Mouse (Mus musculus) brain, adult 2 months (tissue): ENCODE measurements around the gene Olfr453.

ENCODE experiments used
- DNase-seq: peaks from one replicate; pipeline ENCODE4 v3.0.0; 2011; ENCODE audit warnings: low read depth, low spot score

Gene Olfr453

DNA sequence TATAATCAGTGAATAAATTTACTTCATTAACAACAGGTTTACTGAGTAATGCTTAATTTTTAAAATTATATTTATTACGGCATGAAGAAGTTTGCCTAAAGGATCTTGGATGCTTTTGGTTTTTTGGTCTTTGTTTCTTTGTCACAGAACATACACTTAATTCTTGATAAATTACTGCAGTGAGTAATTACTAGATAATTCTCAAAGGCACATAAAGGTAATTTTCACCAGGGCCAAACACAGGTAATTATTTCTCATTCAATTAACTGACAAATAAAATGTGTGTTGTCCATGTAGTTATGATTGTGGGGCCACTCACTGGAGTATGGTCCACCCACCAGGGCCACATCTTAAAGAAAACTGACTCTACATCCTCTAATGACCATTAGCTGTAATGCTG lies at the start of gene Olfr453:
Gene Olfr453, plus strand, starts transcription at position 301 of the 400 bp plus-strand sequence.
- DNase-seq, result no peak

DNA sequence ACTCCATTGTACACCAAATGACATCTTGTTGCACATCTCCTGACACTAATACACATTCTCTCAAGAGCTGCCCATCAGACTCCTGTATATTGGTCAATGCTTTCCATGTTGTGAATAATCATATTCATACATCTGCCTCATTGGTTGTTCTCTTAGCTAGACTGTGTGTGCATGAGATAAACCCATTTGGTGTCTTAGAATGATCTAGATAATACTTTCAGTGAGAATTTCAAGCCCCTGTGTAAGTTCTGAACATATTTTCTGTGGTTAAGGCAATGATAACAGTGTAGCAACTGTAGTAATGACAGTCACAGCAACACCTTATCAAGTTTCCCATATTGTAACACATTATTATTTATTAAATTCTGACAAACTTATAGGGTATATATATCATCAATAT lies 49.4 kb upstream of the Olfr453 start:
- no peak for DNase-seq

DNA sequence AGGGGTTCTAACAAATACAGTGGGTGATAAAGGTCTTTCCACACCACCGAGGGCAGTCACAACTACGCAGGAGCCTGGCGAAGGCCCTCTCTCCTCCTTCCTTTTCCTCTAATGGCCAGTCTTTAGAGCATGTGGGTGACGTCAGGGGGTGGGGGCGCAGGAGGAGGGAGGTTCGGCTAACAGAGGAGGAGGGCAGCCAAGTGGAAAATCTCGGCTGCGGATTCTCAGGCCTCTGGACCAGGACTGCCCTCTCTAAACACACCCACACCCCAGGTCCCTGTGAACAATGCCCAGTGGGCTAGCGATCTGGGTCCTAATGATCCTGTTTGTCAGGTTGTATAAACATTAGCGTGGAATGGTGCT lies 47.0 kb upstream of the Olfr453 start:
- DNase-seq, result peak; percentile 94

DNA sequence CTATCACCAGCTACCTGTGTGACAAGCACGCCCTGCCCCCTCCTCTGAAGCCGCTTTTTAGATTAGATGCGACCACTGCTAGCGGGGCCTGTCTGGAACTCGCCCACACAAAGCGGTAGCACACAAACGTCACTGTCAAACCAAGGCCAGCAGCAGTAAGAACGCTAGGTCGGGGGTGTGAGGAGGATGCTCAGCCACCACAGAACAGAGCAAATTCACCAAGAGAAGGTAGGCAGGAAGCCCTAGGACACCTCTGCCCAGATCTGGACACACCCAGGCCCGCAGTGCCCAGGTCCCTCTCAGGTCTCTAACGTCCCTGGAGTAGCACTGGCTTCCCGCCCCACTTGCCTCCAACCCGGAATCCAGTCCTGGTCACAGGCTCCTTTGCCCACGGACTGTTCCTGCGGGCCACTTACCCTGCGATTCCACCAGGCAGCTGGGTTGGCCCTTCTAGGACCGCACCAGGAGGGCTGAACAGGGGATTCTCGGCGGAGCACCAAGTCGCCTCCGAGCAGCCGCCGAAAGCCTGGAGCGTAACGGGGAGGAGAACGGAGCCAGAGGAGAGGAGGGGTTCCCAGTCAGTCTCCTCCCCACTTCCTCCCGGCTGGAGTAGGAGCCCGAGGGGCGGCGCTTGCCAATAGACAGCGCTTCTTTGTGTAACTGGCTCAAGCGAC lies 46.5 kb upstream of the Olfr453 start:
- DNase-seq, result peak; percentile 96

DNA sequence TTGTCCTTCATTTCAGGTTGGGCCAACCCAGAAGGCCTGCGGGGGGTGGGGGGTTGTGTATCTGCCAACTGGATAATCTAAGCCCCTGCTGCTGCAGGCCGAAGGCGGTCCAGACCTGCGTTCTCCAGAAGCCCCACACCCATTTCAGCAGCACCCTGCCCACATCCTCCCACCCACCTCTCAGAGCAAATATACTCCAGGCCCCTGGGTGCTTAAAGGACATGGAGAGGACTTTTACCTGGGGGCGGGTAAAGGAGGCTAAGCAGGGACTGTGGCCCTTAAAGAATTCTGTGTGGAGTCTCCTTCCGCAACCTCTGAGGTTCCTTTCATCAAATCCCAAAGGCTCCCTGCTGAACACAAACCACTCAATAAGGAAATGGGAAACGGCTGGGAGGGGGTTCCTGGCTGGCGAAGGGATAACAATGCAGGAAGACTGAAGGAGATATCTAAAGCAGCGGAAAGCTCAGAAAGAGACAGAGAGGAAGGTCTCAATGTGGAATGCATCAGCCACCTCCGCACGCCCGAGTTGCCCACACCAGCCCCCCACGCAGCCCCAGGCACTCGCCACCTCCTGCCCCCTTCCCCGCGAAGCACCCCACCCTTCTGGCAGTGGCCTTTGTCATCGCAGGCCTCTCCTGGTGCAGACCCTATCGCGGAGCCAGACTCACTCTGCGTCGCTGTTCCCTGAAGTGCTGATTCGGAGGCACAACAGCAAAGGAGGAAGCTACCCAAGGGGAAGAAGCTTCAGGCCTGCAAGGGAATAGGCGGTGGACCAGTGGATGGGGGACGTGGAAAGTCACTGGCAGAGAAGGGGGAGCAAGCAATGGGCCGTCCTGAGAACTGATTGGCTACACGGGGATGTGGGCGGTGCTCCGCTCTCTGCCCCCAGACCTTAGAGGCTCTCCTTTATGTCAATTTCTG lies 29.6 kb upstream of the Olfr453 start, which contains the start of gene Tcaf1:
Gene Tcaf1, minus strand, starts transcription at position 798 of the 921 bp plus-strand sequence.
- peak; percentile 99 for DNase-seq

DNA sequence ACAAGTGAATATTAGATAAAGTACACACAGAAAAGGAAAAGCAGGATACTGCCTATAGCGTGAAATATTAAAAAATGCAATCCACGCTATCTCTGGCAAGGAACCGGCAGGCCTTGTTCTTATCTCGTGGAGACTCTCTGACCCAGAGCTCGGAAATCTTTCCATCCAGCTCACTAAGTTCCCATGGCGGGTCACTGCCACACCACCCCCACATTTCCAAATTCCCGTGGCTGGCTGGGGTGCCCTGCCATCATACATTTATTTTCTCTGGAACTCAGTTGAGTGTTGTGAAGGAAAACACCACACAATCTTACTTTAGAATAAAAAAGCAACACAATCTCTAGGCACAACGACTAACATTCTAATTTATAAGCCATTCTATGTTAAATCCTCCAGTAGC lies 24.5 kb upstream of the Olfr453 start:
- DNase-seq, result no peak

DNA sequence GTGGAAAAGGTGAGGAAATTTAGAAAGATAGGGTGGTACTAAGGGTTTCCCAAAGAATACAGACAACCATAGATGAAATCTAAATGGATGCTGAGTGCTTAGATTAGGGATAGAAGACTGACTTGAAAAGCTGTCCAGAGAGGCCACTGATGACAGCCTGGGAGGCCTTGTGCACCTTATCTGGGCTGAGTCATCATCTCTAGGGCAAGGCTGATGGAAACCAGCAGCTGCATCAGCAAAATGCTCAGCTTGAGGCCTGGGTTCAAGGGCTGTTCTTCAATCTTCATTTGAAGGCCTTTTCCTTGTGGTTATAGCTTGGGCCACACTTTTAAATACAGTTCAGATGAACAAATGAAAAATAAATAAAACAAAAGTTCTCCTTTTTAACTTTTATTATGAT lies 21.2 kb upstream of the Olfr453 start:
- no peak for DNase-seq

DNA sequence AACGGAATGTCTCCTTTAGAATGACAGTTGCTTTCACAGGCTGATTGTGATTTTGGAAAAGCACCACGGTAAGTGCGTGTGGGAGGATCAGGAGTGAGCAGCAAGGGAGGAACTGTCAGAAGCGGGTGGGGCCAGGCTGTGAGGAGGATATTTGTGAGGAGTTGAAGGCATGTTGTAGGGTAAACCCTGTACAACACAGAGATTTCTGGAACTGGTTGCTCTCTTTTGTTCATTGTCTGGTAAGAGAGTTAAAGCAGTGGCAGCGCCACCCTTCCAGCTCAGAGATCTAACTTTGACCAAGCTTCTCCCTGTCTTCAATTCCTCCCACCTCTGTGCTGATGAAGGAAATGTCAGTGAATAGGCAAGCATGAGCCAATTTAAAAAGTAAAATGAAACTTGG lies 3.1 kb downstream of the Olfr453 start:
- DNase-seq, result peak; percentile 65

DNA sequence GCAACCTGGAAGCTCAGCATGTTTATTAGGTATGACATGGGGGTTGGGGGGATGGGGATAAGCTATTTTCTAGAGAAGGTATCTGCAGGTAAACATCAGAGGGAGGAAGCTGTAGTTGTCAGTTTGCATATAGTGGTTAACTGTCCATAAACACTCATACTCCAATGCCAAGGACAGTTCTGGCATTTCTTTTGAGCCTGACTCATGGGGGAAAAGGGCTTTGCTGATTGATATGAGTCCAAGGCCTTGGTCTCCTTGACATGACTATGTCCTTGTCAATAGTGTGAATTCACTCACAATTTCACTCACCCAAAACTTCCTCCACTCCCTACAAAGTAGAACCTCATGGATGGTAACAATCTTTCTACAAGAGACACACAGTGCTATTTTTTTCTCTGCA lies 8.7 kb downstream of the Olfr453 start:
- no peak for DNase-seq

DNA sequence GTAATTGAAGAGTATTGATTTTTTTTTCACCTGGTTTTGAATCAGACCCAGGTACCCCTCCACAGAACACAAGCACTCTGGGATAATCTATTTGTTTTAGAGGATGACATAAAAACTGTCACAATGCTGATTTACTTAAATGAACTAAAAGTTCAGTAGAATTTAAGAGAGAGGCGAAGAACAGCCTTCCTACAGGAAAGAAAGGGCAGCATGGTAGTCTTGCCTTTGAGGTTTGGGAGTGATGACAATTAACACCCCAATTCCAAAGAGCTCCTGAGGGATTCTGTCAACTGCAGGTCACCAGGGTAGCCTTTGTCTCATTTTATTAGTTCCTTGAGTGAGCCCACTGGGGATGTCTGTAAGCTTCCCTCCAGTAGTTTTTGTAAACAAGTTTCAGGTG lies 16.9 kb downstream of the Olfr453 start, which contains the start of gene Olfr38:
Gene Olfr38, plus strand, starts transcription at position 301 of the 400 bp plus-strand sequence.
- no peak for DNase-seq

DNA sequence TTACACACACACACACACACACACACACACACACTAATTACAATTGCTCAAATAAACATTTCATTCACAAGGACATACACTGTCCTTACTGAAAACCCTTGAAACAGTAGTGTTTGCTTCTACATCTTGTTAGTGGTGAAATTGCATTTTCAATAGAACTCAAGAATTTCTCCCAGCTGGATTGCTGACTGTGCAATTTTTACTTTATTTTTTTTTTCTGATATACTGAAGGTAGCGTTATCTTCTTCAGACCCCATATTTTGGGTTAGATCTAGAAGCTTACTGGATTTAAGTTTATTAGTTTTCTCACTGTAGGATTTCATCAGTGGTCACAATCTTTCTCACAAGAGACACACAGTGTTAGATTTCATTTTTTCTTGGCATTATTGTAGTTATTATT lies 37.9 kb downstream of the Olfr453 start:
- DNase-seq, result no peak

DNA sequence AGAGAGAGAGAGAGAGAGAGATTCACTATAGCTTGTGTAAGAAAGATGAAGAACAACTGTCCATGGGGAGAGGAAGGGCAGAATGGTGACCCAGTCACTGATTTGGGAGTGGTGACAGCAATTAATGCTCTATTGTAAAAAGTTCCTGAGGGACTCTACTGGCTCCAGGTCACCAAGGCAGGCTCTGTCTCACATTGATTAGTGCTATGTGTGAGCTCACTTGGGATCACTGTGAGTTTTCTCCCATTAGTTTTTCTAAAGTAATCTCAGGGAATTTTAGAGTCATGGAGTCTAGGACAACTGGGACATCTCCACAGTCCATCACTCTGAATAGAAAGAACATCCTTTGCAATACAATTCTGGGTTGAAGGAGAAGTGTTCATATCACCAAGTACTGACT lies 45.6 kb downstream of the Olfr453 start, which contains the start of gene Olfr452:
Gene Olfr452, plus strand, starts transcription at position 301 of the 400 bp plus-strand sequence.
- DNase-seq, result no peak

DNA sequence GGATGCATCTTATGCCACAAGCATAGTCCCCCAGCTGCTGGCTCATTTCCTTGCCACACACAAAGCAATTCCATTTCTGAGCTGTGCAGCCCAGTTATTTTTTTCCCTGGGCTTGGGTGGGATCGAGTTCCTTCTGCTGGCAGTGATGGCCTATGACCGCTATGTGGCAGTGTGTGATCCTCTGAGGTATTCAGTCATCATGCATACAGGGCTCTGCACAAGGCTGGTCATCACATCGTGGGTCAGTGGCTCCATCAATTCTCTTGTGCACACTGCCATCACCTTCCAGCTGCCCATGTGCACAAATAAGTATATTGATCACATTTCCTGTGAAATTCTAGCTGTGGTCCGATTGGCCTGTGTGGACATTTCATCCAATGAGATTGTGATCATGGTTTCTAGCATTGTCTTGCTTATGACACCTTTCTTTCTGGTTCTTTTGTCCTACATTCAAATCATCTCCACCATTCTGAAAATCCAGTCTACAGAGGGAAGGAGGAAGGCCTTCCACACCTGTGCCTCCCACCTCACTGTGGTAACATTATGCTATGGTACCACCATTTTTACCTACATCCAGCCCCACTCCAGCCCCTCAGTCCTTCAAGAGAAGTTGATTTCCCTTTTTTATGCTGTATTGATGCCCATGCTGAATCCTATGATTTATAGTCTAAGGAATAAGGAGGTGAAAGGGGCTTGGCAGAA lies 51.2 kb downstream of the Olfr453 start:
- no peak for DNase-seq

DNA sequence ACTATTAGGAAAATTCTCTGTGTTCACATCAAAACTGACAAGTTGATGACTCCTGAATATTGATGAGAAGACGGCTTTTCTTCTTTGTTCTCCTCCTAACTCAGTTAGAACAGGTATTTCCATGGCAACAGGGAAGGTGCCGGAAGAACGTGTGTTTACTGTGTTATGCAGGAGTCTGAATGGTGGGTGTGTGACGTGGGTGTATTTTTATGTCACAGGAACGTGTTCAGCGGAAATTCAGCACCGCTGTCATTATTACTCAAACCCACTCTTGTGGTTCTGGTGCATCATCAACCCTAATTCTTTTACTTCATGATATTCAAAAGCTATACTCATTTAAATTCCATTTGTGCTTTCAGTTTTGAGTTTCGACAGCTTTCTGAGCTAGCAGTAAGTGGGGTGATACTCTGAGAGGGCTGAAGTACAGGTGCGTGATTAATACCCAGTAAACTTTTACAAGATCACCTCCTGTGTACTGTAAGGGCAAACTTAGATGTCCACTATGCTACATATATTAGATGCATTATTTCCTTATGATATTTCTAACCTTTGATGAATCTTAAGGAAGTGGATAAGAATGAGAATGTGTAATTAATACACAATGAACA lies 51.9 kb downstream of the Olfr453 start:
- DNase-seq, result peak; percentile 73

DNA sequence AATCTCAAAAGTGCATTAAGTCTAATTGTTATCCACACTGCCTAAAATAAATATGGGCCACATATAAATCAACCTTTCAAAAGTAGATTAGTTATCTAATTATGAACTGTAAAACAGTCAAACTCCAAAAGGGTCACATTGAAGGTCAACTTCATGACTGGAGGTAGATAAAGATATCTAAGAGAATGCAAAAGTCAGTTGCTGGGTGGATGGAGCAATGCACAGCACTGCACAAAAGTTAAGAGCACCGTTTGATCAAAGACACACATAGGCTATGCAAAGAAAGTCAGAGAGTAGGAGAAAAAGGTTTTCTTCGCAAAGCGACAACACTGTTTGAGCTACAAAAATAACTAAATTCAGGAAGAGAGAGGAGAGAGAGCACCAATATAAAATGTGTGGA lies 55.8 kb downstream of the Olfr453 start:
- no peak for DNase-seq
